Mouse (Mus musculus) forebrain, embryonic 14.5 days (tissue): ENCODE measurements at regions not wholly inside any gene's neighbourhood (a gene's known extent, or its start where the extent isn't known, plus 50 kb on each side); places are given as distances from the start of the nearest gene placed in this dataset.

Experiments
- ATAC-seq: fragments of 200-750 bp; cut with Nextera tagmentation; 2 replicates; pipeline ENCODE4 v1.8.0; 2017; ENCODE audit warnings: mild to moderate bottlenecking, moderate library complexity
- DNase-seq: peaks from one replicate; pipeline ENCODE4 v3.0.0-alpha.2; 2015; ENCODE audit warnings: low spot score
- H3K27ac ChIP-seq: fragments of 300-500 bp; sonication (generic); 2 replicates; pipeline ENCODE4 v1.5.1; 2014; ENCODE audit warnings: low read depth, mild to moderate bottlenecking, control low read depth, low read length, moderate library complexity
- H3K27me3 ChIP-seq: fragments of 300-500 bp; sonication (generic); replicated peaks from 2 replicates; pipeline ENCODE4 v1.6.1; 2014; ENCODE audit warnings: low read length, control low read depth, mixed read lengths; ENCODE audit not compliant: control insufficient read depth, insufficient read depth
- H3K36me3 ChIP-seq: fragments of 300-500 bp; sonication (generic); 2 replicates; pipeline ENCODE4 v1.6.1; 2014; ENCODE audit warnings: low read length, control low read depth; ENCODE audit not compliant: control insufficient read depth, insufficient read depth
- H3K4me1 ChIP-seq: fragments of 300-500 bp; sonication (generic); 2 replicates; pipeline ENCODE4 v1.6.1; 2014; ENCODE audit warnings: antibody characterized with exemption, low read length, control low read depth; ENCODE audit not compliant: control insufficient read depth, insufficient read depth
- H3K4me2 ChIP-seq: fragments of 300-500 bp; sonication (generic); 2 replicates; pipeline ENCODE4 v1.6.1; 2014; ENCODE audit warnings: mild to moderate bottlenecking, control low read depth, low read length
- H3K4me3 ChIP-seq: fragments of 300-500 bp; sonication (generic); 2 replicates; pipeline ENCODE4 v1.5.1; 2014; ENCODE audit warnings: low read depth, low read length, control low read depth
- H3K9ac ChIP-seq: fragments of 300-500 bp; sonication (generic); 2 replicates; pipeline ENCODE4 v1.6.1; 2014; ENCODE audit warnings: mild to moderate bottlenecking, low read length, control low read depth, moderate library complexity
- H3K9me3 ChIP-seq: fragments of 300-500 bp; sonication (generic); replicated peaks from 2 replicates; pipeline ENCODE4 v1.6.1; 2016; ENCODE audit warnings: low read length, control low read depth, mixed read lengths; ENCODE audit not compliant: control insufficient read depth
- WGBS: fragments of 180-500 bp; shearing (Covaris S2); extraction: QIAGEN DNeasy Blood & Tissue Kit; methylation state at CpG from one replicate; pipeline ENCODE4 v1.1.7; 2014; 5-methylcytosine and 5-hydroxymethylcytosine counted together

DNA sequence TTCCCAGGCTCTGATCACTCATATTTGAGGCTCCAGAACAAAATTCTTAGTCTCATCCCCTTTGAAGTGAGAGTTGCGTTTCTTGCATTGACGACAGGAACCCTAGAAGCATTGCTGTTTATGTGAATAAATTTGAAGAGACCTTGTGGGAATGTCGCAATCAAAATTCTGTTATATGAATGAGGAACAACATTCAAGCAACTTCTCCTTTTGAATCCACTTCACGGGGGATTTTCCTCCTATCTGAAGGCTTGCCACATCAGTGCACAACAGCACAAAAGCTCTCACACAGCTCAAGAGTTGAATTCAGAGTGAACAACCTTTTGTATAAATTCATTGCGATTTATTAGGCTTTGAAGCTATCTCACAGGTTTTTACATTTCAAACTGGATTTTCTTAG is 360.2 kb upstream of the Fbxo33 start:
- no peaks in the 10 kb centered on the region for H3K27me3 ChIP-seq
- no peak overlapping the region for H3K27ac ChIP-seq
- H3K9ac ChIP-seq = no peak overlapping the region
- H3K4me2 ChIP-seq = no peak overlapping the region
- no peaks in the 10 kb centered on the region for H3K4me1 ChIP-seq
- no peak overlapping the region for H3K4me3 ChIP-seq
- 59% methylated on average over 5 of the region's 5 CpGs for WGBS
- ATAC-seq (no peak), DNase-seq (no peak)
- H3K9me3 ChIP-seq = no peaks in the 10 kb centered on the region
- H3K36me3 ChIP-seq = no peaks in the 10 kb centered on the region

DNA sequence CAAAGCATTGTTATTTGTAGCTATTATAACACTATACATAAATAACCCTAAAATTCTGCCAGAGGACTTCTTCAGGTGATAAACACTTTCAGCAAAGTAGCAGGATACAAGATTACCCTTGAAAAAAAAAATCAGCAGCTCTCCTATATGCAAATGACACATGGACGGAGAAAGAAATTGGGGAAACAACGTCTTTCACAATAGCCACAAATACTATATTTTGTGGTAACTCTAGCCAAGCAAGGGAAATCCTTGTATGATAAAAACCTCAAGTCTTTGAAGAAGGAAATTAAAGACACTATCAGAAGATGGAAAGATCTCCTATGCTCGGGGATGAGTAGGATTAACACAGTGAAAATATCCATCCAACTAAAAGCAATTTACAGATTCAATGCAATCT is 344.4 kb upstream of the Fbxo33 start:
- H3K4me2 ChIP-seq = no peak overlapping the region
- 87% methylated on average over 3 of the region's 3 CpGs for WGBS
- no peaks in the 10 kb centered on the region for H3K27me3 ChIP-seq
- DNase-seq = no peak
- no peak overlapping the region for H3K4me3 ChIP-seq
- H3K4me1 ChIP-seq = no peaks in the 10 kb centered on the region
- H3K9me3 ChIP-seq = no peaks in the 10 kb centered on the region
- ATAC-seq = no peak
- no peak overlapping the region for H3K27ac ChIP-seq
- H3K9ac ChIP-seq = no peak overlapping the region
- no peaks in the 10 kb centered on the region for H3K36me3 ChIP-seq

DNA sequence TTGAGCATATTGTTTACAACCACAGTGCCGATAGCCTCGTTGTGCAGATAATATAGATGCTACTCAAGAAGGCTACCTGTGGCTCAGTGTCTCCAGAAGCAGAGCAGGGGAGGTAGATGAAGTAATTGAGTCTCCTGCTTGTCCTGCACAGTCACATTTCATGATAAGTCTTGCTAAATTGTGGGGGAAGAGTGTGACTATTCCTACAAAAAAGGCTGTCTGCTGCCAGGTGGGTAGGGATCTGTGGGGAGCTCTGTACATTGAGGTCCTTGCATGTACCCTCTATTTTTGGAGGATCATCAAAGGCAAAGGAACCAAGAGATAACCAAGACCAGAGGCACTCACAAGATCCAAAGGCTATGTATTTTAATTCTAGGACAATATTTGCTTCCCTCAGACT is 320.3 kb upstream of the Fbxo33 start:
- Histone ChIP-seq H3K4me2 (no peak overlapping the region), H3K36me3 (no peaks in the 10 kb centered on the region), H3K9ac (no peak overlapping the region), H3K4me1 (no peaks in the 10 kb centered on the region), H3K9me3 (no peaks in the 10 kb centered on the region), H3K27ac (no peak overlapping the region), H3K27me3 (no peaks in the 10 kb centered on the region), H3K4me3 (no peak overlapping the region)
- no peak for DNase-seq
- 84% methylated on average over 2 of the region's 2 CpGs for WGBS
- ATAC-seq = no peak

GRCm38 (mm10) chr12:59530521-59530920 is 311.0 kb upstream of the Fbxo33 start:
- ATAC-seq (no peak), DNase-seq (no peak)
- Histone ChIP-seq H3K36me3 (no peaks in the 10 kb centered on the region), H3K27ac (no peak overlapping the region), H3K4me1 (no peaks in the 10 kb centered on the region), H3K9ac (no peak overlapping the region), H3K9me3 (no peaks in the 10 kb centered on the region), H3K4me2 (no peak overlapping the region), H3K4me3 (no peak overlapping the region), H3K27me3 (no peaks in the 10 kb centered on the region)
- 91% methylated on average over 4 of the region's 4 CpGs for WGBS

GRCm38 (mm10) chr12:59523368-59523767 is 303.8 kb upstream of the Fbxo33 start:
- Histone ChIP-seq H3K27me3 (no peaks in the 10 kb centered on the region), H3K4me2 (no peak overlapping the region), H3K4me3 (no peak overlapping the region), H3K4me1 (no peaks in the 10 kb centered on the region), H3K27ac (no peak overlapping the region), H3K9ac (no peak overlapping the region), H3K9me3 (no peaks in the 10 kb centered on the region), H3K36me3 (no peaks in the 10 kb centered on the region)
- no peak for ATAC-seq
- no peak for DNase-seq
- 84% methylated on average over 2 of the region's 2 CpGs for WGBS

- H3K4me1 ChIP-seq = no peaks in the 10 kb centered on the region
- ATAC-seq (no peak), DNase-seq (no peak)
- 90% methylated on average over 3 of the region's 3 CpGs for WGBS
- no peaks in the 10 kb centered on the region for H3K27me3 ChIP-seq
- H3K36me3 ChIP-seq = no peaks in the 10 kb centered on the region
- no peak overlapping the region for H3K9ac ChIP-seq
- no peak overlapping the region for H3K4me2 ChIP-seq
- H3K27ac ChIP-seq = no peak overlapping the region
- no peak overlapping the region for H3K4me3 ChIP-seq
- H3K9me3 ChIP-seq = no peaks in the 10 kb centered on the region
These were observed 302.4 kb upstream of the Fbxo33 start for GRCm38 (mm10) chr12:59521946-59522345.

GRCm38 (mm10) chr12:59509857-59510256 is 290.3 kb upstream of the Fbxo33 start:
- 84% methylated on average over 4 of the region's 4 CpGs for WGBS
- no peaks in the 10 kb centered on the region for H3K36me3 ChIP-seq
- DNase-seq (no peak), ATAC-seq (no peak)
- H3K9me3 ChIP-seq = no peaks in the 10 kb centered on the region
- no peaks in the 10 kb centered on the region for H3K27me3 ChIP-seq
- H3K4me1 ChIP-seq = no peaks in the 10 kb centered on the region
- no peak overlapping the region for H3K4me2 ChIP-seq
- no peak overlapping the region for H3K4me3 ChIP-seq
- H3K27ac ChIP-seq = no peak overlapping the region
- H3K9ac ChIP-seq = no peak overlapping the region

- H3K4me1 ChIP-seq = no peaks in the 10 kb centered on the region
- WGBS = 78% methylated on average over 2 of the region's 2 CpGs
- H3K36me3 ChIP-seq = no peaks in the 10 kb centered on the region
- H3K27me3 ChIP-seq = no peaks in the 10 kb centered on the region
- no peak for DNase-seq
- ATAC-seq = no peak
- H3K27ac ChIP-seq = no peak overlapping the region
- no peak overlapping the region for H3K4me3 ChIP-seq
- H3K9me3 ChIP-seq = no peaks in the 10 kb centered on the region
- no peak overlapping the region for H3K4me2 ChIP-seq
- H3K9ac ChIP-seq = no peak overlapping the region
These were observed 289.6 kb upstream of the Fbxo33 start for GRCm38 (mm10) chr12:59509175-59509574.

DNA sequence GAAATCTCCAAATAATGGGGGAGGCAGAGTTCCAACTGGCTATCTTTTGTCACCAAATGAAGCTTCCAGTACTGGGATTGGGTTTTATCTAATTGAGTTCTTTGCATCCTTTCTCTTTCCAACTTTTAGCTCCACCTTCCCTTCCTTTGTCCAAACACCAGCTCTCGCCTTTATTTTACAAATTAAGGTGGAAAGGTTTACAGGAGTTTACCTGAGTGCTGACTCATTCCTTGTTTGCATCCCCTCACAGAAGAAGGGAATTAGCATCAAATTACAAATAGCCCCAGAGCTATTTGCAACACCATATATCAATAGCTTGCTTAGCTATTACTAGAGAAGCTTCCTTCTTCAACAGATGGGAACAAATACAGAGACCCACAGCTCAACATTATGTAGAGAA is 287.9 kb upstream of the Fbxo33 start:
- 53% methylated on average over 1 of the region's 1 CpGs for WGBS
- ATAC-seq = no peak

GRCm38 (mm10) chr12:59497434-59497833 is 277.9 kb upstream of the Fbxo33 start:
- Histone ChIP-seq H3K27ac (no peak overlapping the region), H3K9ac (no peak overlapping the region), H3K4me1 (no peaks in the 10 kb centered on the region), H3K4me2 (no peak overlapping the region), H3K9me3 (no peaks in the 10 kb centered on the region), H3K4me3 (no peak overlapping the region), H3K27me3 (no peaks in the 10 kb centered on the region), H3K36me3 (no peaks in the 10 kb centered on the region)
- ATAC-seq (no peak), DNase-seq (no peak)
- WGBS = 100% methylated on average over 1 of the region's 1 CpGs

More for the DNA sequence above, 287.9 kb upstream of the Fbxo33 start:
- H3K9ac ChIP-seq = no peak overlapping the region
- no peaks in the 10 kb centered on the region for H3K36me3 ChIP-seq
- DNase-seq = no peak
- no peak overlapping the region for H3K27ac ChIP-seq
- H3K4me1 ChIP-seq = no peaks in the 10 kb centered on the region
- no peak overlapping the region for H3K4me3 ChIP-seq
- no peaks in the 10 kb centered on the region for H3K9me3 ChIP-seq
- H3K4me2 ChIP-seq = no peak overlapping the region
- no peaks in the 10 kb centered on the region for H3K27me3 ChIP-seq
